Mouse (Mus musculus): ENCODE data around the gene Bloc1s4.

DNA sequence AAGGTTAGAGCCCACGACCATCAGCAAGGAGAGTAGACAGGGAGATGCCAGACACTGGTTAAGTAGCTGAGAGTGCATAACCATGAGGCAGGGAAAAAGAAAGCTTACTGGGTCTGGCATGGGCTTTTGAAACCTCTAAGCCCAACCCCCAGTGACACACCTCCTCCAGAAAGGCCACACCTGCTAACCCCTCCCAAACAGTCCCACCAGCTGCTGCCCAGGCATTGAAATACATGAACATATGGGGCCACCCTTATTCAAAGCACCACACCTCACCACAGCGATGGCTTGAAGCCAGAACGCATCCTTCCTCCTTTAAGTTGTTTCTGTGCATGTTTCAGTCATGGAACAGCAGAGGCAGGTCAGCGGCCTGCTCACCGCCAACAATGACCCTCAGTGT, 24.1 kb upstream of the Bloc1s4 start:
- no peak for TF ChIP-seq MXI1 (IDR thresholded peaks at IDR 0.05; ENCODE audit: low read depth, low read length)
- TF ChIP-seq CTCF (conservative IDR thresholded peaks at IDR 0.05 in 1 of 2, IDR thresholded peaks at IDR 0.05 in 1 of 2; ENCODE audit: low read depth in 2 of 2, low read length in 2 of 2): no peak
- no peak for TF ChIP-seq EP300 (IDR thresholded peaks at IDR 0.05; ENCODE audit: low read length)
- TF ChIP-seq ELF1 (IDR thresholded peaks at IDR 0.05; ENCODE audit: low read depth, low read length): no peak
- TF ChIP-seq USF2 (conservative IDR thresholded peaks at IDR 0.05; ENCODE audit: low read depth, low read length): no peak
- TF ChIP-seq GABPA (IDR thresholded peaks at IDR 0.05; ENCODE audit: insufficient replicate concordance, low read depth, low read length): no peak
- TF ChIP-seq ZNF384 (IDR thresholded peaks at IDR 0.05; ENCODE audit: low read depth, low read length): no peak
- TF ChIP-seq CHD2 (IDR thresholded peaks at IDR 0.05; ENCODE audit: low read length): no peak
- no peak for TF ChIP-seq POLR2AphosphoS2 (IDR thresholded peaks at IDR 0.05; ENCODE audit: low read depth, low read length)
- no peak for TF ChIP-seq MYC (IDR thresholded peaks at IDR 0.05; ENCODE audit: low read depth, low read length)
- TF ChIP-seq MEF2A (IDR thresholded peaks at IDR 0.05; ENCODE audit: borderline replicate concordance, low read depth, low read length): no peak
- no peak for TF ChIP-seq POLR2A (IDR thresholded peaks at IDR 0.05; ENCODE audit: low read depth, low read length)
- no peak for TF ChIP-seq KAT2A (IDR thresholded peaks at IDR 0.05; ENCODE audit: insufficient replicate concordance, low read length)
- no peak for TF ChIP-seq MAZ (IDR thresholded peaks at IDR 0.05; ENCODE audit: low read depth, low read length)
